Mouse (Mus musculus): ENCODE results near the gene Ccdc155. TPM values are rescaled to one million over a fixed set of nuclear protein-coding genes. Genes with fewer than 3 reads are reported as not detected.

Gene Ccdc155
- polyA plus RNA-seq, 2 experiments, result 0.08 TPM; not detected in 1

- Histone ChIP-seq H3K4me1 (replicated peaks; ENCODE audit: control insufficient read depth in 2 of 2, insufficient read depth in 2 of 2, low read length in 1 of 2) (peaks cover 2 to 3% of the 10 kb centered on the region in 2 experiments; a peak in 1 of 4 replicates), H3K4me3 (ENCODE audit: insufficient read depth in 1 of 2, low read depth in 2 of 2, low read length in 2 of 2) (no peak overlapping the region), H3K9me3 (ENCODE audit: control insufficient read depth, low read length) (no peaks in the 10 kb centered on the region), H3K36me3 (replicated peaks; ENCODE audit: control insufficient read depth, insufficient read depth, low read depth) (no peaks in the 10 kb centered on the region), H3K27ac (no peak overlapping the region), H3K4me2 (ENCODE audit: low read depth) (no peak overlapping the region), H3K27me3 (ENCODE audit: control insufficient read depth, insufficient read depth, low read length) (peaks cover 58% of the 10 kb centered on the region), H3K9ac (replicated peaks) (no peak overlapping the region)
- ATAC-seq (ENCODE audit: insufficient read depth) (no peak), DNase-seq (ENCODE audit: low read depth in 3 of 3, low spot score in 3 of 3) (no peak)
- TF ChIP-seq EP300 (IDR thresholded peaks at IDR 0.05; ENCODE audit: low read depth) (no peak), CTCF (IDR thresholded peaks at IDR 0.05; ENCODE audit: low read depth) (no peak)
- WGBS (ENCODE audit: insufficient replicate concordance), result 56% methylated on average over 9 of the region's 9 CpGs
These were observed 41.6 kb downstream of the Ccdc155 start for GRCm38 (mm10) chr7:45162996-45163615.

GRCm38 (mm10) chr7:45162551-45162950, 42.1 kb downstream of the Ccdc155 start:
- no peak for ATAC-seq (ENCODE audit: insufficient read depth)
- 22% methylated on average over 6 of the region's 6 CpGs for WGBS (ENCODE audit: insufficient replicate concordance)
- no peaks in the 10 kb centered on the region for H3K36me3 ChIP-seq (replicated peaks; ENCODE audit: control insufficient read depth, insufficient read depth, low read depth)
- H3K4me3 ChIP-seq (ENCODE audit: insufficient read depth in 1 of 2, low read depth in 2 of 2, low read length in 2 of 2), result no peak overlapping the region
- H3K27me3 ChIP-seq (ENCODE audit: control insufficient read depth, insufficient read depth, low read length), result peaks cover 53% of the 10 kb centered on the region
- no peak overlapping the region for H3K9ac ChIP-seq (replicated peaks)
- no peak for DNase-seq (ENCODE audit: low read depth in 3 of 3, low spot score in 3 of 3)
- no peak overlapping the region for H3K27ac ChIP-seq
- peaks cover 2 to 3% of the 10 kb centered on the region in 2 experiments; a peak in 1 of 4 replicates for H3K4me1 ChIP-seq (replicated peaks; ENCODE audit: control insufficient read depth in 2 of 2, insufficient read depth in 2 of 2, low read length in 1 of 2)
- H3K4me2 ChIP-seq (ENCODE audit: low read depth), result peak overlapping the region; percentile 67
- TF ChIP-seq CTCF (IDR thresholded peaks at IDR 0.05; ENCODE audit: low read depth) (no peak), EP300 (IDR thresholded peaks at IDR 0.05; ENCODE audit: low read depth) (no peak)
- H3K9me3 ChIP-seq (ENCODE audit: control insufficient read depth, low read length), result no peaks in the 10 kb centered on the region

GRCm38 (mm10) chr7:45161612-45162473, 42.8 kb downstream of the Ccdc155 start:
- peaks cover 2 to 3% of the 10 kb centered on the region in 2 experiments; a peak in 1 of 4 replicates for H3K4me1 ChIP-seq (replicated peaks; ENCODE audit: control insufficient read depth in 2 of 2, insufficient read depth in 2 of 2, low read length in 1 of 2)
- 4% methylated on average over 35 of the region's 35 CpGs for WGBS (ENCODE audit: insufficient replicate concordance)
- peak overlapping the region; percentile 67 for H3K4me2 ChIP-seq (ENCODE audit: low read depth)
- no peak overlapping the region for H3K27ac ChIP-seq
- no peak for TF ChIP-seq EP300 (IDR thresholded peaks at IDR 0.05; ENCODE audit: low read depth)
- peak; percentile 93 for TF ChIP-seq CTCF (IDR thresholded peaks at IDR 0.05; ENCODE audit: low read depth)
- no peaks in the 10 kb centered on the region for H3K36me3 ChIP-seq (replicated peaks; ENCODE audit: control insufficient read depth, insufficient read depth, low read depth)
- DNase-seq (ENCODE audit: low read depth in 3 of 3, low spot score in 3 of 3) (peak in 2 of 3 experiments; percentile 52 to 59), ATAC-seq (ENCODE audit: insufficient read depth) (peak; percentile 79)
- no peaks in the 10 kb centered on the region for H3K9me3 ChIP-seq (ENCODE audit: control insufficient read depth, low read length)
- peak overlapping the region; percentile 39 for H3K4me3 ChIP-seq (ENCODE audit: insufficient read depth in 1 of 2, low read depth in 2 of 2, low read length in 2 of 2)
- H3K9ac ChIP-seq (replicated peaks), result no peak overlapping the region
- H3K27me3 ChIP-seq (ENCODE audit: control insufficient read depth, insufficient read depth, low read length), result peaks cover 46% of the 10 kb centered on the region

GRCm38 (mm10) chr7:45160866-45161265, 43.8 kb downstream of the Ccdc155 start:
- Histone ChIP-seq H3K27ac (no peak overlapping the region), H3K9ac (replicated peaks) (no peak overlapping the region), H3K36me3 (replicated peaks; ENCODE audit: control insufficient read depth, insufficient read depth, low read depth) (no peaks in the 10 kb centered on the region), H3K4me3 (ENCODE audit: insufficient read depth in 1 of 2, low read depth in 2 of 2, low read length in 2 of 2) (no peak overlapping the region), H3K4me2 (ENCODE audit: low read depth) (no peak overlapping the region), H3K4me1 (replicated peaks; ENCODE audit: control insufficient read depth in 2 of 2, insufficient read depth in 2 of 2, low read length in 1 of 2) (peaks cover 2 to 3% of the 10 kb centered on the region in 2 experiments; a peak in 1 of 4 replicates), H3K27me3 (ENCODE audit: control insufficient read depth, insufficient read depth, low read length) (peaks cover 36% of the 10 kb centered on the region), H3K9me3 (ENCODE audit: control insufficient read depth, low read length) (no peaks in the 10 kb centered on the region)
- no peak for DNase-seq (ENCODE audit: low read depth in 3 of 3, low spot score in 3 of 3)
- ATAC-seq (ENCODE audit: insufficient read depth), result no peak
- 71% methylated on average over 3 of the region's 3 CpGs for WGBS (ENCODE audit: insufficient replicate concordance)
- TF ChIP-seq EP300 (IDR thresholded peaks at IDR 0.05; ENCODE audit: low read depth) (no peak), CTCF (IDR thresholded peaks at IDR 0.05; ENCODE audit: low read depth) (no peak)

GRCm38 (mm10) chr7:45160316-45160800, 44.3 kb downstream of the Ccdc155 start:
- 70% methylated on average over 6 of the region's 6 CpGs for WGBS (ENCODE audit: insufficient replicate concordance)
- Histone ChIP-seq H3K4me2 (ENCODE audit: low read depth) (no peak overlapping the region), H3K27me3 (ENCODE audit: control insufficient read depth, insufficient read depth, low read length) (peaks cover 31% of the 10 kb centered on the region), H3K9ac (replicated peaks) (no peak overlapping the region), H3K27ac (no peak overlapping the region), H3K9me3 (ENCODE audit: control insufficient read depth, low read length) (no peaks in the 10 kb centered on the region), H3K4me1 (replicated peaks; ENCODE audit: control insufficient read depth in 2 of 2, insufficient read depth in 2 of 2, low read length in 1 of 2) (peaks cover 2 to 3% of the 10 kb centered on the region in 2 experiments; a peak in 1 of 4 replicates), H3K36me3 (replicated peaks; ENCODE audit: control insufficient read depth, insufficient read depth, low read depth) (no peaks in the 10 kb centered on the region), H3K4me3 (ENCODE audit: insufficient read depth in 1 of 2, low read depth in 2 of 2, low read length in 2 of 2) (no peak overlapping the region)
- no peak for DNase-seq (ENCODE audit: low read depth in 3 of 3, low spot score in 3 of 3)
- no peak for ATAC-seq (ENCODE audit: insufficient read depth)
- TF ChIP-seq CTCF (IDR thresholded peaks at IDR 0.05; ENCODE audit: low read depth) (no peak), EP300 (IDR thresholded peaks at IDR 0.05; ENCODE audit: low read depth) (no peak)
